Mouse (Mus musculus) stomach, embryonic 16.5 days (tissue): ENCODE measurements at regions not wholly inside any gene's neighbourhood (a gene's known extent, or its start where the extent isn't known, plus 50 kb on each side); places are given as distances from the start of the nearest gene placed in this dataset.
A peak's percentile ranks its signal among the peaks of the same experiment; 100 is the strongest.
"Not testable (repeated sequence)": the region's sequence is repeated elsewhere in the genome, so short reads cannot be mapped to it uniquely, and the experiment has no call there.

Source experiments
- ATAC-seq: fragments of 200-750 bp; cut with Nextera tagmentation; 2 replicates; pipeline ENCODE4 v1.8.0; 2017; ENCODE audit warnings: moderate number of reproducible peaks, moderate TSS enrichment; ENCODE audit not compliant: insufficient read depth, low FRiP score
- H3K27ac ChIP-seq: fragments of 300-500 bp; sonication (generic); 2 replicates; pipeline ENCODE4 v1.5.1; 2014; ENCODE audit warnings: low read length
- H3K27me3 ChIP-seq: fragments of 300-500 bp; sonication (generic); 2 replicates; pipeline ENCODE4 v1.6.1; 2014; ENCODE audit warnings: low read length, control low read depth, mixed read lengths; ENCODE audit not compliant: control insufficient read depth, insufficient read depth
- H3K36me3 ChIP-seq: fragments of 300-500 bp; sonication (generic); 2 replicates; pipeline ENCODE4 v1.6.1; 2014; ENCODE audit warnings: low read length; ENCODE audit not compliant: control insufficient read depth, insufficient read depth
- H3K4me1 ChIP-seq: fragments of 300-500 bp; sonication (generic); 2 replicates; pipeline ENCODE4 v1.6.1; 2014; ENCODE audit warnings: low read length, control low read depth, mixed read lengths; ENCODE audit not compliant: control insufficient read depth, insufficient read depth
- H3K4me2 ChIP-seq: fragments of 300-500 bp; sonication (generic); 2 replicates; pipeline ENCODE4 v1.6.1; 2014; ENCODE audit warnings: low read depth, low read length, mixed read lengths
- H3K4me3 ChIP-seq: fragments of 300-500 bp; sonication (generic); replicated peaks from 2 replicates; pipeline ENCODE4 v1.5.1; 2014; ENCODE audit warnings: mild to moderate bottlenecking, low read length
- H3K9ac ChIP-seq: fragments of 300-500 bp; sonication (generic); 2 replicates; pipeline ENCODE4 v1.6.1; 2014; ENCODE audit warnings: low read length
- H3K9me3 ChIP-seq: fragments of 300-500 bp; sonication (generic); replicated peaks from 2 replicates; pipeline ENCODE4 v1.6.1; 2016; ENCODE audit warnings: low read length, control low read depth; ENCODE audit not compliant: control insufficient read depth
- WGBS: fragments of 180-500 bp; shearing (Covaris S2); extraction: QIAGEN DNeasy Blood & Tissue Kit; methylation state at CpG from one replicate; pipeline ENCODE4 v1.1.7; 2014; 5-methylcytosine and 5-hydroxymethylcytosine counted together

DNA sequence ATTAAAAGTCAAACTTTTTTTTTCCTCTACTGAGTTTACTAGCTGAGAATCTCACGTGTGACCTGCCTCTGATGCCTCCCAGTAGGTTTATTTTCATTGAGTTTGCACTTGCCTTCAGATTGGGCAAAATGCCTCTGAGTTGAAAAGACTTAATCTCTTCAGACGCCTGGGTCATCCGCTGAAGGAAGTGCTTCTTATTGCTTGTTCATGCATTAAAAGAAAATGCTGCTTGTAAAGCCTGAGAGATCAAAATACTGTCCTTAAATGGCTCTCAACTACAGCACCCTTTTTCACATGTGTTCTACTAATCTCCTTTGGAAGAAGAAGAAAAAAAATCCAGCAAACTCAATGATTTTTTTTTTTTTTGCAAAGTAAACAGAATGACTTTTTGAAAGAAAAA is 351.5 kb downstream of the Kcnh5 start:
- no peak for ATAC-seq
- no peaks in the 10 kb centered on the region for H3K9me3 ChIP-seq
- H3K4me1 ChIP-seq = peaks cover 4% of the 10 kb centered on the region; the same call in 1 of the 2 replicates
- WGBS = 37% methylated on average over 3 of the region's 3 CpGs
- H3K27ac ChIP-seq = no peak overlapping the region
- no peak overlapping the region for H3K9ac ChIP-seq
- no peak overlapping the region for H3K4me3 ChIP-seq
- no peak overlapping the region for H3K4me2 ChIP-seq
- H3K36me3 ChIP-seq = no peaks in the 10 kb centered on the region
- no peaks in the 10 kb centered on the region for H3K27me3 ChIP-seq

DNA sequence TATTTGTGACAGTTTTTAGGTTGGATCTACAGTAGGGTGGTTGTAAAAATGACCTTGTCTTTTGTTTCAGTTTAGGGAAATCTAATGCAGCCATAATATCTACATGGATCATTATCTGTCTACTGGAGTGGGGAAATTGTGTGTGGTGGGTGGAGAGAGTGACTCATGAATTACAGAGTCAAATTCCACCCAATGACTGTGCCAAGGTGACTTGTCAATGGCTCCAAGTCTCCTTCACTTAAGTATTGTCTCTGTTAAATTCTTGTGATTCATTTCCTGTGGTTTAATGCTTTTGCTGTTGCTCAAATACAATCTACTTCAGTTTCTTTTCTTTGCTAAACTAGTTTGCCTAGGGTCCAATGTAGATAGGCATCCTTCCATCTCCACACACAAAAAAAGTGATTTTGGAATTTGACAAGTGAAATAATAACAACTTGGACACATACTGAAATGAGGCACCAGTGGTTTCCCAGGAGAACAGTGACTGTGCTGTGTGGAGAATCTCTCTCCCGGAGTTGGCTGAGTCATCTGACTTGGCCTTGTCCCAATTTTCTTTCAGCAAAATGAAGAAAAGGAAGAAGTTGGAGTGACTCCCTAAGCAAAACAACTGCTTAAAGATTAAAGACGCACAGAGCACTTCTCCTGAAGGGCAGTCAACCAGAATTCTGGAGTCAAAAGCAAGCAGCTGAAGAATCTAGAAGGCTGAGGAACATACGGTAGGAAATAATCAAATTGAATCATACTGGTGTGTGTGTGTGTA is 352.2 kb downstream of the Kcnh5 start:
- Histone ChIP-seq H3K36me3 (no peaks in the 10 kb centered on the region), H3K4me3 (no peak overlapping the region), H3K9ac (no peak overlapping the region), H3K4me2 (no peak overlapping the region), H3K9me3 (no peaks in the 10 kb centered on the region), H3K4me1 (peaks cover 4% of the 10 kb centered on the region; the same call in 1 of the 2 replicates), H3K27me3 (no peaks in the 10 kb centered on the region), H3K27ac (no peak overlapping the region)
- WGBS = 26% methylated on average over 3 of the region's 3 CpGs
- peak; percentile 50; the same call in 1 of the 2 replicates for ATAC-seq

DNA sequence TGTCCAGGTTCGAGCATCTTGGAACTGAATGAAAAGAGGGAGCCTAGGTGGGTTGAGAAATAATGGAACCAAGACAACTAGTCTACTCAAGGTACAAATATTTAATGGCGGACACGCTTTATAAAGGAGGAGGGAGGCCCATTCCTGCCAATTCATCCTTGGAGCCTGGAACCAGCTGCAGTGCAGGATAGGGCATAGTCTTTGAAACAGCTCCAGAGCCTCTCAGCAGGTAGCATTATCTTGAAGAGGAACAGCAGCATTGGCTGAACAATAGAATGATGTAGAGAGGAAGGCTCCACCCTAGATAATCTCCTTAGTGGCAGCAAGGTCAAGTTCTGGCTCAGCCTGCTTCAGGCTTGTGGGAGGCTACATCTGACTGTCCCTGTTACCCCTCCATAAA is 361.0 kb downstream of the Kcnh5 start:
- H3K4me3 ChIP-seq, H3K9ac ChIP-seq, H3K36me3 ChIP-seq, H3K4me2 ChIP-seq, ATAC-seq, H3K27ac ChIP-seq, H3K27me3 ChIP-seq, H3K4me1 ChIP-seq, H3K9me3 ChIP-seq: not testable (repeated sequence)
- 92% methylated on average over 3 of the region's 3 CpGs for WGBS

DNA sequence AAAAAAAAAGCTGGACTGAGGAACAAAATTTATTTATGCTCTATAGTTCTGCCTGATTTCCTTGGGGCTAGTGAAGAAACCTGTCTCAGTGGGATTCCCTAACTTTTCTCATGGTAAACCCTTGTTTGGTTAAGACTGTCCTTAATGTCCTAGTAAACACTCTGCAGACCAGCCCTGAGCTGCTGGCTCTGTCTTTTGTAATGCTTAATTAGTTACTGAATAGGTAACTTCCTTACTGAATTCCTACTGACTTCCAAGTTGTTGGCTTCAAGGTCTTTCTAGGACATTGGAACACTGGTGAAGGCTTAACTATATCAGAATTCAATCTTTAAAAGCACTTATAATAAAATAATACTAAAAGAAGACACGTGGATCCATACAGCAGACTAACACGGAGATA is 368.6 kb downstream of the Kcnh5 start:
- 89% methylated on average over 2 of the region's 2 CpGs for WGBS
- not testable (repeated sequence) for H3K4me3 ChIP-seq, H3K4me2 ChIP-seq

DNA sequence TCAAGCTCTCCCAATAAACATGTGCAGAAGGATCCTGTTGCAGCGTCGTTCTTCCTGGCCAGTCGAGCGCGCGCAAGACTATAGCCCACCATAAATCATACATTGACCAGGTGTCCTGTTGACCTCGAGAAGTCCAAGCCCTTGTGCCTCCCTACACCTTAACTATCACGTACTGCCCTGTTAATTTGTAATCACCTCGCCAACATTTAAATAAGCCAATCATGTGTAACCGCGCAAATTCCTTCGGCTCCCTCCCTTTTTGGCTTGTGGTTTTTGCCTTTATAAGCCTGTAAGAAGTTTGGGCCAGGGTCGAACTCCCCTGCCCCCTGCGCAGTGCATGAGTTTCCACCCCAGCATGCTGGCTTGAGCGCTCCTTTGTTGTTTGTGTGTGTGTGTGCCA is 369.2 kb downstream of the Kcnh5 start:
- H3K9ac ChIP-seq, H3K36me3 ChIP-seq, H3K4me1 ChIP-seq, H3K27ac ChIP-seq, ATAC-seq, H3K4me3 ChIP-seq, H3K9me3 ChIP-seq, H3K27me3 ChIP-seq, H3K4me2 ChIP-seq: not testable (repeated sequence)
- WGBS = 95% methylated on average over 15 of the region's 15 CpGs

More for the DNA sequence above, 368.6 kb downstream of the Kcnh5 start:
- H3K4me1 ChIP-seq, H3K9ac ChIP-seq, H3K36me3 ChIP-seq, H3K27ac ChIP-seq, H3K27me3 ChIP-seq, ATAC-seq, H3K9me3 ChIP-seq: not testable (repeated sequence)

DNA sequence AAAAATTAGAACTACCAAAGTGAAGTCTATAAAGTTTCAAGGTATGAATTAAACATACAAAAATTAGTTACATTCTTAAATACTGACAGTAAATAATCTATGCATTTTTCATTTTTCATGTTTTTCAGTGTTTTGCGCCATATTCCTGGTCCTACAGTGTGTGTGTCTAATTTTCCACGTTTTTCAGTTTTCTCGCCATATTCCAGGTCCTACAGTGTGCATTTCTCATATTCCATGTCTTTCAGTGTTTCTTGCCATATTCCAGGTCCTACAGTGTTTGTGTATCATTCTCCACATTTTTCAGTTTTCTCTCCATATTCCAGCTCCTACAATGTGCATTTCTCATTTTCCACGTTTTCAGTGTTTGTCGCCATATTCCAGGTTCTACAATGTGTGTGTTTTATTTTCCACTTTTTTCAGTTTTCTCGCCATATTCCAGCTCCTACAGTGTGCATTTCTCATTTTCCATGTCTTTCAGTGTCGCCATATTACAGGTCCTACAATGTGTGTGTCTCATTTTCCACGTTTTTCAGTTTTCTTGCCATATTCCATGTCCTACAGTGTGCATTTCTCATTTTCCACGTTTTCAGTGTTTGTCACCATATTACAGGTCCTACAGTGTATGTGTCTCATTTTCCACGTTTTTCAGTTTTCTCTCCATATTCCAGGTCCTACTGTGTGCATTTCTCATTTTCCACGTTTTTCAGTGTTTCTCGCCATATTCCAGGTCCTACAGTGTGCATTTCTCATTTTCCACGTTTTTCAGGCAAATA is 373.2 kb downstream of the Kcnh5 start:
- H3K27me3 ChIP-seq = no peaks in the 10 kb centered on the region
- no peak overlapping the region for H3K4me3 ChIP-seq
- H3K4me1 ChIP-seq = no peaks in the 10 kb centered on the region
- no peaks in the 10 kb centered on the region for H3K9me3 ChIP-seq
- H3K9ac ChIP-seq = no peak overlapping the region
- H3K27ac ChIP-seq = no peak overlapping the region
- 62% methylated on average over 13 of the region's 13 CpGs for WGBS
- H3K36me3 ChIP-seq = no peaks in the 10 kb centered on the region
- H3K4me2 ChIP-seq = no peak overlapping the region
- peak; percentile 72 for ATAC-seq

DNA sequence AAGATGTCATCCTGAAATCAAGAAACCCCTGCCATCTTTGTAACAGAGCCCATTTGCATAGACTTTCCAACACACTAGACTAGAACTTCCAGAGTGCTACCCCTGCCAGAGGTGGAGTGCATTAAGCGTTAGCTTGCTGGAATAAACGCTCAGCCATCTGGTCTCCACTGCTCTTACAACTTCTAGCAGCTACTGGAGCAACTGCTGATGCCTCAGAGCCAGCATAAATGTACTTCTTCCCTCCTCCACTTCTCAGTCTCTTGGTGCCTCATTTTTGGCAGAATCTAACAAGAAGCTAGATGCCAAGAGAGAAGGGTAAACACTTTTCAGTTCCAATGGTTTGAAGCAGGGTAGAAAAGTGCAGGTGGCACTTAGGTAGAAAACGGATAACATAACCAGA is 385.1 kb downstream of the Kcnh5 start:
- Histone ChIP-seq H3K4me1 (no peaks in the 10 kb centered on the region), H3K9ac (no peak overlapping the region)

DNA sequence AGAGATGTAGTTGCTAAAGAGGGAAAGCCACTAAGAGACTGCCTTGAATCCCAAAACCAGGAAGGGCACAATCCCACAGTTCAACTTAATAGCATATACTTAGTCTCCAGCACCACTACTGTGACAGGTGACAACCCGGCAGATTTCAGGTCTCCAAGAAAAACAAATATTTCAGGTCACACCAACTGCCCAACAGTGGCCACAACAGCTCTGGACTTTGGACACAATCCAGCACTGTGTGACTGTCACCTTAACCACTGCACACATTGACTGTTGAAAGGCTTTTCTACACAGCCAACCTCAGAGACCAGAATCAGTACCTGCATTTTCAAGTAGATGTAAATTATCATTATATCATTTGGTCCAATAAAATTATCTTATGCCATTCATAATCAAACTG is 414.8 kb downstream of the Kcnh5 start:
- H3K27me3 ChIP-seq = no peaks in the 10 kb centered on the region
- H3K9ac ChIP-seq = no peak overlapping the region
- no peak overlapping the region for H3K4me2 ChIP-seq
- H3K4me1 ChIP-seq = no peaks in the 10 kb centered on the region
- WGBS = 72% methylated on average over 1 of the region's 1 CpGs
- no peak overlapping the region for H3K27ac ChIP-seq
- no peak for ATAC-seq
- no peaks in the 10 kb centered on the region for H3K36me3 ChIP-seq
- H3K4me3 ChIP-seq = no peak overlapping the region
- H3K9me3 ChIP-seq = no peaks in the 10 kb centered on the region

More for the DNA sequence above, 385.1 kb downstream of the Kcnh5 start:
- no peak for ATAC-seq
- Histone ChIP-seq H3K4me2 (no peak overlapping the region), H3K4me3 (no peak overlapping the region), H3K27me3 (no peaks in the 10 kb centered on the region), H3K9me3 (no peaks in the 10 kb centered on the region), H3K36me3 (no peaks in the 10 kb centered on the region), H3K27ac (no peak overlapping the region)
- 61% methylated on average over 3 of the region's 3 CpGs for WGBS

DNA sequence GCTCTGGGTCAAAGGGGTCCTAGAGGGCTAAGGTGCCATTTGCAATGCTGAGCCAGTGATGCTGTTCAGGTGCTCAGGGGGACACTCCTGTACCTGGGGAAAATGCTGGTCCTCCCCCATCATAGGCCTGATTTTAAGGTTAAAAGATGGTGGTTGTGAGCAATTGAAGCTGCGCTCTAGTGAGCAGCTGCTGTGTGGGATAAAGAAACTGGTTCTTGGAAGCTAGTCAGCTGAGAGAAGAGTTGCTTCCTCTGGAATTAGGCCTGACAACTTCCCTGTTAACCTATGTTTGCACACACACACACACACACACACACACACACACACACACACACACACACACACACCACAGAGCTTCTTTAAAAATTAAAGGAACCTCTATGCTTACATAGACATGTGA is 428.9 kb upstream of the Gm11042 start:
- Histone ChIP-seq H3K4me3 (no peak overlapping the region), H3K4me1 (no peaks in the 10 kb centered on the region), H3K9me3 (no peaks in the 10 kb centered on the region), H3K27me3 (no peaks in the 10 kb centered on the region), H3K36me3 (no peaks in the 10 kb centered on the region), H3K27ac (no peak overlapping the region), H3K9ac (no peak overlapping the region), H3K4me2 (no peak overlapping the region)
- no peak for ATAC-seq
- 95% methylated on average over 1 of the region's 1 CpGs for WGBS
